Comparison of ENCODE assay signal across 7 mouse cellular contexts in the genomic region with DNA sequence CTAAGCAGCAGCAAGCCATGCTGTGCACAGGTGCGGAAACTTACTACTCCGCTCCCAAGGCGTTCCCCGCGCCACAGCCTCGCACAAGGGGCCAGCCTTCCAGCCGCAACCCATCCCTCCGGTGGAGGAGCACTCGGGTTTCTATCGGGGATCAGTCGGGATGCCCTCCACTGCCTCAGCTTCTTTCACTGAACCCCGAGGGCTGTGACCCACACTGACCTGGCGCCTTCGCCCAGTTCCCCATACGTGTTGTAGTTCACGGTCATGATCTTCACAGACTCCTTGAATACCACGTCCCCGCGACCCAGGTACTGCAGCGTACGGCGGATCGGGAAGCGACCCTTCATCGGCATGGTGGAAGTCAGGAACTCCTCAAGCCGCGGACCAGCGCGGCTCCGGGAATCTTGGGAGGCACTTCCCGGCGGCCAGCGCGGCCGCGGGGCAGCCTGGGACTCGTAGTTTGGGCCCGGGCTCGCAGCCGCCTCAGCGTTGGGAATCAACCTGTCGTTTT. TPM values are rescaled to one million over a fixed set of nuclear protein-coding genes. Genes with fewer than 3 reads are reported as not detected.
DNase-seq lines count a peak whose midpoint lies in the region; ATAC-seq and TF ChIP-seq lines count a peak whose summit lies in the region.

Gene Mrps25 (minus strand): TSS at position 413 of the 511 bp plus-strand sequence.

- peak; percentile 80 for DNase-seq in adrenal gland, postnatal 25 days
- DNase-seq in embryonic facial prominence, embryonic 11.5 days (ENCODE audit: low spot score) = peak; percentile 88
- DNase-seq in left cerebral cortex, postnatal 4 days = peak; percentile 74
- peak; percentile 98 for DNase-seq in midbrain, embryonic 11.5 days (ENCODE audit: low spot score, missing footprints)

- under 1% methylated on average over 42 of the region's 42 CpGs for WGBS in embryonic facial prominence, embryonic 11.5 days
- WGBS in intestine, postnatal 0 days = under 1% methylated on average over 42 of the region's 42 CpGs
- under 1% methylated on average over 42 of the region's 42 CpGs for WGBS in midbrain, embryonic 11.5 days
- WGBS in small intestine, adult 2 months = under 1% methylated on average over 42 of the region's 42 CpGs

- no peaks in the 10 kb centered on the region for H3K27me3 ChIP-seq in embryonic facial prominence, embryonic 11.5 days (ENCODE audit: control insufficient read depth, insufficient read depth, low read length)
- no peaks in the 10 kb centered on the region for H3K27me3 ChIP-seq in intestine, postnatal 0 days (replicated peaks; ENCODE audit: control insufficient read depth, insufficient read depth, low read length)
- no peaks in the 10 kb centered on the region for H3K27me3 ChIP-seq in midbrain, embryonic 11.5 days (ENCODE audit: control insufficient read depth, insufficient read depth, low read length)
- H3K27me3 ChIP-seq in small intestine, adult 2 months (ENCODE audit: control insufficient read depth, insufficient read depth, low read length) = no peaks in the 10 kb centered on the region

- H3K27ac ChIP-seq in embryonic facial prominence, embryonic 11.5 days (replicated peaks; ENCODE audit: low read depth, low read length) = no peak within 1 kb of the TSS
- H3K27ac ChIP-seq in intestine, postnatal 0 days (ENCODE audit: low read depth, low read length) = no peak within 1 kb of the TSS
- H3K27ac ChIP-seq in midbrain, embryonic 11.5 days (ENCODE audit: low read depth, low read length) = no peak within 1 kb of the TSS; the same call in 1 of the 2 replicates
- H3K27ac ChIP-seq in small intestine, adult 2 months (ENCODE audit: insufficient read depth, low read depth, low read length) = no peak within 1 kb of the TSS

- no peak for TF ChIP-seq CTCF in intestine, postnatal 0 days (IDR thresholded peaks at IDR 0.05; ENCODE audit: low read depth)
- no peak for TF ChIP-seq CTCF in small intestine, adult 2 months (IDR thresholded peaks at IDR 0.05; ENCODE audit: extremely low read depth, insufficient read length, insufficient replicate concordance, low read depth, low read length)

- H3K9me3 ChIP-seq in embryonic facial prominence, embryonic 11.5 days (replicated peaks; ENCODE audit: control insufficient read depth, low read length) = no peaks in the 10 kb centered on the region
- H3K9me3 ChIP-seq in intestine, postnatal 0 days (ENCODE audit: control insufficient read depth) = no peaks in the 10 kb centered on the region
- H3K9me3 ChIP-seq in midbrain, embryonic 11.5 days (ENCODE audit: control insufficient read depth, low read length) = no peaks in the 10 kb centered on the region

- H3K9ac ChIP-seq in embryonic facial prominence, embryonic 11.5 days (replicated peaks; ENCODE audit: low read length) = peak within 1 kb of the TSS; percentile 77
- peak within 1 kb of the TSS; percentile 65 for H3K9ac ChIP-seq in intestine, postnatal 0 days (ENCODE audit: low read depth, low read length)
- H3K9ac ChIP-seq in midbrain, embryonic 11.5 days (ENCODE audit: low read length) = peak within 1 kb of the TSS; percentile 86

- intact Hi-C loops in left cerebral cortex, postnatal 4 days (cut with DNase I) = no loop called here

- peaks cover 2% of the 10 kb centered on the region; the same call in 1 of the 2 replicates for H3K36me3 ChIP-seq in embryonic facial prominence, embryonic 11.5 days (replicated peaks; ENCODE audit: control insufficient read depth, insufficient read depth, low read depth, low read length)
- peaks cover 14% of the 10 kb centered on the region; the same call in 1 of the 2 replicates for H3K36me3 ChIP-seq in intestine, postnatal 0 days (ENCODE audit: control insufficient read depth, insufficient read depth)
- H3K36me3 ChIP-seq in midbrain, embryonic 11.5 days (ENCODE audit: control insufficient read depth, insufficient read depth, low read length) = peaks cover 2% of the 10 kb centered on the region
- peaks cover 5% of the 10 kb centered on the region for H3K36me3 ChIP-seq in small intestine, adult 2 months (ENCODE audit: control insufficient read depth, insufficient read depth, low read length)

- ATAC-seq in embryonic facial prominence, embryonic 11.5 days (replicated peaks; ENCODE audit: insufficient number of reproducible peaks, low FRiP score, low TSS enrichment, low read depth) = peak; percentile 89
- ATAC-seq in granulocyte monocyte progenitor cell, adult 5-6 weeks (replicated peaks; ENCODE audit: poor library complexity, severe bottlenecking) = peak; percentile 85
- ATAC-seq in intestine, postnatal 0 days = peak; percentile 85
- peak; percentile 93 for ATAC-seq in midbrain, embryonic 11.5 days (ENCODE audit: low FRiP score)

- H3K4me1 ChIP-seq in embryonic facial prominence, embryonic 11.5 days (ENCODE audit: control insufficient read depth, insufficient read depth, low read length) = no peaks in the 10 kb centered on the region
- 0 out of 2 replicates have a peak, but pooled peaks cover 5% of the 10 kb centered on the region for H3K4me1 ChIP-seq in intestine, postnatal 0 days (replicated peaks; ENCODE audit: control insufficient read depth, insufficient read depth, low read length)
- H3K4me1 ChIP-seq in midbrain, embryonic 11.5 days (ENCODE audit: control insufficient read depth, insufficient read depth, low read length) = peaks cover 10% of the 10 kb centered on the region
- H3K4me1 ChIP-seq in small intestine, adult 2 months (ENCODE audit: control insufficient read depth, insufficient read depth, insufficient read length, low read length) = peaks cover 3% of the 10 kb centered on the region; the same call in 1 of the 2 replicates

- peak within 1 kb of the TSS; percentile 72 for H3K4me2 ChIP-seq in embryonic facial prominence, embryonic 11.5 days (ENCODE audit: low read depth, low read length)
- H3K4me2 ChIP-seq in intestine, postnatal 0 days (replicated peaks; ENCODE audit: low read depth) = peak within 1 kb of the TSS; percentile 88
- peak within 1 kb of the TSS; percentile 81 for H3K4me2 ChIP-seq in midbrain, embryonic 11.5 days

- peak; percentile 80 for TF ChIP-seq POLR2A in small intestine, adult 2 months (IDR thresholded peaks at IDR 0.05; ENCODE audit: low read depth, low read length)

- H3K4me3 ChIP-seq in embryonic facial prominence, embryonic 11.5 days (ENCODE audit: low read depth, low read length) = peak within 1 kb of the TSS; percentile 82
- peak within 1 kb of the TSS; percentile 76 for H3K4me3 ChIP-seq in intestine, postnatal 0 days (ENCODE audit: low read depth, low read length)
- peak within 1 kb of the TSS; percentile 81 for H3K4me3 ChIP-seq in midbrain, embryonic 11.5 days (ENCODE audit: low read depth, low read length)
- peak within 1 kb of the TSS; percentile 81 for H3K4me3 ChIP-seq in small intestine, adult 2 months (ENCODE audit: low read depth, low read length)

RNA-seq across cellular contexts. Expression of gene Mrps25, which starts in this region (rescaled TPM):
- 48.5 and 55.5 TPM in 2 replicates for total RNA-seq in adrenal gland, postnatal 25 days (2021)
- polyA plus RNA-seq in embryonic facial prominence, embryonic 11.5 days (2014; fragmentation: Nextera tagmentation; extraction: Ambion mirVana) = 87.6 and 97.6 TPM in 2 replicates
- total RNA-seq in granulocyte monocyte progenitor cell, adult 5-6 weeks (2014; fragmentation: Nextera tagmentation) = 50.3 and 76.0 TPM in 2 replicates
- total RNA-seq in granulocyte monocyte progenitor cell, adult 5-6 weeks (2017) = 55.0 and 86.6 TPM in 2 replicates
- polyA plus RNA-seq in intestine, postnatal 0 days (2015; fragmentation: Nextera tagmentation; extraction: Ambion mirVana) = 49.1 and 54.2 TPM in 2 replicates
- 10 to 100 TPM; 35.2 to 37.3 TPM for total RNA-seq in left cerebral cortex, postnatal 4 days (2021)
- 79.2 and 86.8 TPM in 2 replicates for polyA plus RNA-seq in midbrain, embryonic 11.5 days (2014; fragmentation: Nextera tagmentation; extraction: Ambion mirVana)
- 5.1 and 5.4 TPM in 2 replicates for polyA plus RNA-seq in small intestine, adult 2 months (2012; rRNA removed)
